Mouse (Mus musculus) embryonic facial prominence, embryonic 12.5 days (tissue): Measurements from ENCODE around the gene Zscan26. TPM values are rescaled to one million over a fixed set of nuclear protein-coding genes. Genes with fewer than 3 reads are reported as not detected.
"Not testable (repeated sequence)": the region's sequence is repeated elsewhere in the genome, so short reads cannot be mapped to it uniquely, and the experiment has no call there.

ENCODE experiments used
- ATAC-seq: fragments of 200-750 bp; cut with Nextera tagmentation; 2 replicates; pipeline ENCODE4 v1.8.0; 2017; ENCODE audit not compliant: insufficient number of reproducible peaks, insufficient read depth, low FRiP score, low TSS enrichment
- H3K27ac ChIP-seq: fragments of 300-500 bp; sonication (generic); 2 replicates; pipeline ENCODE4 v1.5.1; 2016; ENCODE audit warnings: mild to moderate bottlenecking
- H3K27me3 ChIP-seq: fragments of 300-500 bp; sonication (generic); 2 replicates; pipeline ENCODE4 v1.6.1; 2016; ENCODE audit warnings: mild to moderate bottlenecking, moderate library complexity
- H3K36me3 ChIP-seq: fragments of 300-500 bp; sonication (generic); 2 replicates; pipeline ENCODE4 v1.6.1; 2016; ENCODE audit warnings: mild to moderate bottlenecking
- H3K4me1 ChIP-seq: fragments of 300-500 bp; sonication (generic); 2 replicates; pipeline ENCODE4 v1.6.1; 2016
- H3K4me2 ChIP-seq: fragments of 300-500 bp; sonication (generic); replicated peaks from 2 replicates; pipeline ENCODE4 v1.6.1; 2016; ENCODE audit warnings: mild to moderate bottlenecking, moderate library complexity
- H3K4me3 ChIP-seq: fragments of 300-500 bp; sonication (generic); 2 replicates; pipeline ENCODE4 v1.5.1; 2016; ENCODE audit warnings: mild to moderate bottlenecking
- H3K9ac ChIP-seq: fragments of 300-500 bp; sonication (generic); 2 replicates; pipeline ENCODE4 v1.6.1; 2016; ENCODE audit warnings: mild to moderate bottlenecking, moderate library complexity
- H3K9me3 ChIP-seq: fragments of 300-500 bp; sonication (generic); 2 replicates; pipeline ENCODE4 v1.6.1; 2016; ENCODE audit warnings: mild to moderate bottlenecking, moderate library complexity
- WGBS: fragments of 180-500 bp; shearing (Covaris S2); methylation state at CpG from one replicate; pipeline ENCODE4 v1.1.7; 2016; 5-methylcytosine and 5-hydroxymethylcytosine counted together
- microRNA counts: library from miRNA; unstranded; fragments of <30 nt; microRNA quantifications from one replicate; lab custom pipeline; 2017
- microRNA-seq: library from miRNA; unstranded; fragments of <30 nt; microRNA quantifications from one replicate; pipeline ENCODE4, GENCODE M21; 2017
- polyA plus RNA-seq: library from polyadenylated mRNA; unstranded; fragments of >200 nt; fragmentation: Nextera tagmentation; extraction: Ambion mirVana; gene quantifications from 2 replicates; pipeline ENCODE4 v1.2.1, GENCODE M21; 2016

The Zscan26 gene
- polyA plus RNA-seq, 1 experiment from 2014 or later: 30.5 TPM

- Histone ChIP-seq H3K27me3 (no peaks in the 10 kb centered on the region), H3K9me3 (no peaks in the 10 kb centered on the region), H3K9ac (peak overlapping the region; percentile 83), H3K4me3 (peak overlapping the region; percentile 84), H3K27ac (peak overlapping the region; percentile 69), H3K4me2 (peak overlapping the region; percentile 60), H3K4me1 (peaks cover 8% of the 10 kb centered on the region), H3K36me3 (peaks cover 12% of the 10 kb centered on the region; the same call in 1 of the 2 replicates)
- 13% methylated on average over 12 of the region's 12 CpGs for WGBS
- ATAC-seq: no peak
These were observed 51.8 kb downstream of the Zscan26 start for GRCm38 (mm10) chr13:21401636-21402286.

GRCm38 (mm10) chr13:21401166-21401565 is 52.4 kb downstream of the Zscan26 start:
- WGBS: 78% methylated on average over 3 of the region's 3 CpGs
- Histone ChIP-seq H3K27me3 (no peaks in the 10 kb centered on the region), H3K4me3 (peak overlapping the region; percentile 84), H3K9ac (no peak overlapping the region), H3K27ac (no peak overlapping the region), H3K9me3 (no peaks in the 10 kb centered on the region), H3K36me3 (peaks cover 18% of the 10 kb centered on the region; the same call in 1 of the 2 replicates), H3K4me1 (peaks cover 8% of the 10 kb centered on the region), H3K4me2 (peak overlapping the region; percentile 60)
- ATAC-seq: no peak

GRCm38 (mm10) chr13:21397486-21397885 is 56.0 kb downstream of the Zscan26 start:
- ATAC-seq: no peak
- WGBS: 91% methylated on average over 2 of the region's 2 CpGs
- H3K27me3 ChIP-seq: no peaks in the 10 kb centered on the region

GRCm38 (mm10) chr13:21396048-21396447 is 57.5 kb downstream of the Zscan26 start:
- H3K27me3 ChIP-seq, H3K9ac ChIP-seq, H3K4me3 ChIP-seq, H3K4me1 ChIP-seq, H3K4me2 ChIP-seq, H3K27ac ChIP-seq, H3K9me3 ChIP-seq: not testable (repeated sequence)
- 0 out of 2 replicates have a peak, but pooled peaks have one; percentile 47 for ATAC-seq
- WGBS: 87% methylated on average over 18 of the region's 18 CpGs
- peaks cover 63% of the 10 kb centered on the region for H3K36me3 ChIP-seq

More at GRCm38 (mm10) chr13:21397486-21397885, 56.0 kb downstream of the Zscan26 start:
- peaks cover 49% of the 10 kb centered on the region for H3K36me3 ChIP-seq
- H3K4me2 ChIP-seq: no peak overlapping the region
- H3K4me1 ChIP-seq: peaks cover 8% of the 10 kb centered on the region
- H3K9ac ChIP-seq: no peak overlapping the region
- H3K4me3 ChIP-seq: no peak overlapping the region
- no peak overlapping the region for H3K27ac ChIP-seq
- no peaks in the 10 kb centered on the region for H3K9me3 ChIP-seq

GRCm38 (mm10) chr13:21395623-21396022 is 57.9 kb downstream of the Zscan26 start:
- H3K4me2 ChIP-seq: no peak overlapping the region
- H3K27me3 ChIP-seq: no peaks in the 10 kb centered on the region
- H3K36me3 ChIP-seq: peaks cover 67% of the 10 kb centered on the region
- H3K9ac ChIP-seq: no peak overlapping the region
- WGBS: 93% methylated on average over 6 of the region's 6 CpGs
- no peak overlapping the region for H3K4me3 ChIP-seq
- ATAC-seq: no peak
- no peaks in the 10 kb centered on the region for H3K4me1 ChIP-seq
- H3K9me3 ChIP-seq: no peaks in the 10 kb centered on the region
- no peak overlapping the region for H3K27ac ChIP-seq

- Histone ChIP-seq H3K36me3 (peaks cover 71% of the 10 kb centered on the region), H3K27me3 (no peaks in the 10 kb centered on the region), H3K4me2 (no peak overlapping the region), H3K4me3 (no peak overlapping the region), H3K27ac (no peak overlapping the region), H3K9me3 (no peaks in the 10 kb centered on the region), H3K9ac (no peak overlapping the region), H3K4me1 (no peaks in the 10 kb centered on the region)
- 100% methylated on average over 1 of the region's 1 CpGs for WGBS
- no peak for ATAC-seq
These were observed 58.3 kb downstream of the Zscan26 start for GRCm38 (mm10) chr13:21395211-21395610.

MicroRNAs encoded within 50 kb of the gene (microRNA counts, 519-probe panel; counts per million panel counts)
- microRNA mmu-miR-1896 (lab: Ali Mortazavi, UCI): 4,091 counts per million, percentile 79 among the panel's probes with 10 or more counts

Small RNA genes lying within 50 kb of the gene (microRNA-seq; reads per million reads assigned to microRNA genes)
- gene Mir1896: not detected
- gene Mir6942: not detected

Other genes with a start within 250 kb of the Zscan26 start
- not detected in 2 replicates for gene Gpx5, start 161.0 kb downstream of the Zscan26 start, polyA plus RNA-seq
- 0.13 and 0.55 TPM in 2 replicates for gene Gpx6, start 141.6 kb downstream of the Zscan26 start, polyA plus RNA-seq
- not detected in 2 replicates for gene Olfr1367, start 106.8 kb downstream of the Zscan26 start, polyA plus RNA-seq
- gene Zscan12, start 90.9 kb downstream of the Zscan26 start, polyA plus RNA-seq: 17.4 and 19.2 TPM in 2 replicates
- gene Zkscan3, start 51.0 kb downstream of the Zscan26 start, polyA plus RNA-seq: 101 and 103 TPM in 2 replicates
- 3.3 and 4.2 TPM in 2 replicates for gene Pgbd1, start 12.7 kb downstream of the Zscan26 start, polyA plus RNA-seq
- 2.6 and 3.1 TPM in 2 replicates for gene Nkapl, start 14.8 kb upstream of the Zscan26 start, polyA plus RNA-seq
- 3.6 and 4.4 TPM in 2 replicates for gene Zkscan4, start 25.2 kb upstream of the Zscan26 start, polyA plus RNA-seq
- not detected in 2 replicates for gene Gm10065, start 25.7 kb upstream of the Zscan26 start, polyA plus RNA-seq
- gene AK157302, start 41.5 kb upstream of the Zscan26 start, polyA plus RNA-seq: 0.37 TPM in 1 of 2 replicates, not detected in the other
- gene Gm11273, start 47.7 kb upstream of the Zscan26 start, polyA plus RNA-seq: 2.3 and 2.9 TPM in 2 replicates
- 8.2 and 9.4 TPM in 2 replicates for gene Zkscan8, start 77.4 kb upstream of the Zscan26 start, polyA plus RNA-seq
- gene Olfr1366, start 89.1 kb upstream of the Zscan26 start, polyA plus RNA-seq: 0.19 and 0.40 TPM in 2 replicates
- gene Olfr1535, start 106.2 kb upstream of the Zscan26 start, polyA plus RNA-seq: 0.08 TPM in 1 of 2 replicates, not detected in the other
- gene Olfr1364, start 128.0 kb upstream of the Zscan26 start, polyA plus RNA-seq: not detected in 2 replicates
- gene Olfr1362, start 160.3 kb upstream of the Zscan26 start, polyA plus RNA-seq: not detected in 2 replicates
- gene Olfr11, start 188.8 kb upstream of the Zscan26 start, polyA plus RNA-seq: not detected in 2 replicates
- not detected in 2 replicates for gene Olfr1361, start 209.7 kb upstream of the Zscan26 start, polyA plus RNA-seq
- gene Olfr1360, start 223.7 kb upstream of the Zscan26 start, polyA plus RNA-seq: not detected in 2 replicates
- not detected in 2 replicates for gene Olfr1359, start 244.4 kb upstream of the Zscan26 start, polyA plus RNA-seq